Mouse (Mus musculus) liver, embryonic 11.5 days (tissue): ENCODE data around the gene Sipa1l1. TPM values are rescaled to one million over a fixed set of nuclear protein-coding genes. Genes with fewer than 3 reads are reported as not detected.

Experiments used
- ATAC-seq: fragments of 200-750 bp; cut with Nextera tagmentation; replicated peaks from 2 replicates; pipeline ENCODE4 v1.8.0; 2017; ENCODE audit warnings: moderate number of reproducible peaks, mild to moderate bottlenecking, moderate TSS enrichment, moderate library complexity; ENCODE audit not compliant: low FRiP score
- DNase-seq: peaks from one replicate; pipeline ENCODE4 v3.0.0-alpha.2; 2017; ENCODE audit warnings: low spot score
- H3K27ac ChIP-seq: fragments of 300-500 bp; sonication (generic); 2 replicates; pipeline ENCODE4 v1.5.1; 2014; ENCODE audit warnings: mild to moderate bottlenecking, low read depth, low read length, control low read depth
- H3K27me3 ChIP-seq: fragments of 300-500 bp; sonication (generic); replicated peaks from 2 replicates; pipeline ENCODE4 v1.6.1; 2014; ENCODE audit warnings: low read length, mixed read lengths; ENCODE audit not compliant: control insufficient read depth, insufficient read depth
- H3K36me3 ChIP-seq: fragments of 300-500 bp; sonication (generic); 2 replicates; pipeline ENCODE4 v1.6.1; 2014; ENCODE audit warnings: mild to moderate bottlenecking, low read length, moderate library complexity, mixed read lengths; ENCODE audit not compliant: control insufficient read depth, insufficient read depth
- H3K4me1 ChIP-seq: fragments of 300-500 bp; sonication (generic); replicated peaks from 2 replicates; pipeline ENCODE4 v1.6.1; 2014; ENCODE audit warnings: low read length, mixed read lengths; ENCODE audit not compliant: control insufficient read depth, insufficient read depth
- H3K4me2 ChIP-seq: fragments of 300-500 bp; sonication (generic); 2 replicates; pipeline ENCODE4 v1.6.1; 2014; ENCODE audit warnings: mild to moderate bottlenecking, control low read depth, moderate library complexity
- H3K4me3 ChIP-seq: fragments of 300-500 bp; sonication (generic); 2 replicates; pipeline ENCODE4 v1.5.1; 2014; ENCODE audit warnings: low read depth, low read length, control low read depth
- H3K9ac ChIP-seq: fragments of 300-500 bp; sonication (generic); 2 replicates; pipeline ENCODE4 v1.6.1; 2014; ENCODE audit warnings: low read depth, low read length, control low read depth
- H3K9me3 ChIP-seq: fragments of 300-500 bp; sonication (generic); 2 replicates; pipeline ENCODE4 v1.6.1; 2016; ENCODE audit warnings: low read length, inconsistent platforms, mixed read lengths; ENCODE audit not compliant: control insufficient read depth
- WGBS: fragments of 180-500 bp; shearing (Covaris S2); extraction: QIAGEN DNeasy Blood & Tissue Kit; methylation state at CpG from one replicate; pipeline ENCODE4 v1.1.7; 2014; 5-methylcytosine and 5-hydroxymethylcytosine counted together
- polyA plus RNA-seq: library from polyadenylated mRNA; unstranded; fragments of >200 nt; fragmentation: Nextera tagmentation; extraction: Ambion mirVana; gene quantifications from 2 replicates; pipeline ENCODE4 v1.2.1, GENCODE M21; 2014

Sipa1l1 gene
- polyA plus RNA-seq, 1 experiment from 2014 or later, result 21.1 TPM

DNA sequence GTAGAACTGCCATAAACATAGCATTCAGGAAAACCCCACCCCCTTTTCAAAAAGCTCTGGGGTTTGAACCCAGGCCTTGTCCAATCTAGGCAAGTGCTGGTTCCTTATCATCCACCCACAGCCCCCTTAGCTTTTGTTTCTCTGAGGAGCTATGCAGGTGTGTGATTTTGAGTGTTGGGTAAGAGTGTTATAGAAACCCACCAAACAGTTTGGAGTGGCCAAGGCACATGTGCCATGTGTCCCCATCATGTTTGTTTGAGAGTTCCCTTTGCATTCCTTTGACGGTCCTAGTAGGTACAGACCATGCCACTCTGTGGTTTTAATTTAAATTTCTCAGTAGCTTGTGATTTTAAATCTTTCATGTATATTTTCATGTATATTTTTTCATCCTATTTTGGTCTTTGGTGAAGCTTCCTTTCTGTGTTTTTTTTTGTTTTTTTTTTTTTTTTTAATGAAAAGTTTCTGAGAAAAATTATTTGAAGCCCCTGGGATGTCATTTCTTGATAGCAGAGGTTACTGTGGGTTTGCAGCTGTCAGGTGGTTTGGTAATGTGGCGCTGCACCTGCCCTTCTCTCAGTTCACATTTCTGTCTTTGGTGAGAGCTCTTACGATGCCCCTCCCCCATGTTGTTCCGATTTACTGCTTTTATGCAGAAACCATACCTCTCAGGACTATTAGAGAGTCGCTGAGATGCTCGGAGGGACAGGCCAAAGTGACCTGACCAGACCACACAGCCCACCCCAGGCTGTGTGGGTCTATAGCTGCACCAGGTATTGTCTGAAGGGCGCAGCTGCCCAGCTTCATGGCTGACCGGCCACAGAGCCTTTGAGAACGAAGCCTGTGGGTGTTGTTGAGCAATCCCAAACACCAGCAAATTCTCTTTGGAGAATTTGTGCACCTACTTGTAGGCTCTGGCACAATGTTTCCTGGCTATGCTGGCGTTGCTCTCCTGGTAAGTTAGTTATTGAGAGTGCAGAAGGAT is 126.1 kb downstream of the Sipa1l1 start:
- no peak overlapping the region for H3K4me2 ChIP-seq
- no peak overlapping the region for H3K9ac ChIP-seq
- H3K36me3 ChIP-seq, result no peaks in the 10 kb centered on the region
- no peak for ATAC-seq
- WGBS, result 79% methylated on average over 10 of the region's 10 CpGs
- no peaks in the 10 kb centered on the region for H3K27me3 ChIP-seq
- no peaks in the 10 kb centered on the region for H3K4me1 ChIP-seq
- no peak overlapping the region for H3K27ac ChIP-seq
- no peak overlapping the region for H3K4me3 ChIP-seq
- H3K9me3 ChIP-seq, result no peaks in the 10 kb centered on the region
- no peak for DNase-seq

- Histone ChIP-seq H3K27me3 (no peaks in the 10 kb centered on the region), H3K27ac (no peak overlapping the region), H3K4me3 (no peak overlapping the region), H3K4me1 (no peaks in the 10 kb centered on the region), H3K36me3 (no peaks in the 10 kb centered on the region), H3K4me2 (no peak overlapping the region), H3K9me3 (no peaks in the 10 kb centered on the region), H3K9ac (no peak overlapping the region)
- DNase-seq (no peak), ATAC-seq (no peak)
- WGBS, result 78% methylated on average over 2 of the region's 2 CpGs
Observed at GRCm38 (mm10) chr12:82296276-82296675, 127.2 kb downstream of the Sipa1l1 start.

- no peak overlapping the region for H3K4me2 ChIP-seq
- 83% methylated on average over 6 of the region's 6 CpGs for WGBS
- H3K36me3 ChIP-seq, result no peaks in the 10 kb centered on the region
- no peaks in the 10 kb centered on the region for H3K4me1 ChIP-seq
- no peak overlapping the region for H3K9ac ChIP-seq
- no peak for ATAC-seq
- H3K27me3 ChIP-seq, result no peaks in the 10 kb centered on the region
- no peaks in the 10 kb centered on the region for H3K9me3 ChIP-seq
- DNase-seq, result no peak
- no peak overlapping the region for H3K4me3 ChIP-seq
- no peak overlapping the region for H3K27ac ChIP-seq
Observed at GRCm38 (mm10) chr12:82297196-82297595, 128.1 kb downstream of the Sipa1l1 start.

DNA sequence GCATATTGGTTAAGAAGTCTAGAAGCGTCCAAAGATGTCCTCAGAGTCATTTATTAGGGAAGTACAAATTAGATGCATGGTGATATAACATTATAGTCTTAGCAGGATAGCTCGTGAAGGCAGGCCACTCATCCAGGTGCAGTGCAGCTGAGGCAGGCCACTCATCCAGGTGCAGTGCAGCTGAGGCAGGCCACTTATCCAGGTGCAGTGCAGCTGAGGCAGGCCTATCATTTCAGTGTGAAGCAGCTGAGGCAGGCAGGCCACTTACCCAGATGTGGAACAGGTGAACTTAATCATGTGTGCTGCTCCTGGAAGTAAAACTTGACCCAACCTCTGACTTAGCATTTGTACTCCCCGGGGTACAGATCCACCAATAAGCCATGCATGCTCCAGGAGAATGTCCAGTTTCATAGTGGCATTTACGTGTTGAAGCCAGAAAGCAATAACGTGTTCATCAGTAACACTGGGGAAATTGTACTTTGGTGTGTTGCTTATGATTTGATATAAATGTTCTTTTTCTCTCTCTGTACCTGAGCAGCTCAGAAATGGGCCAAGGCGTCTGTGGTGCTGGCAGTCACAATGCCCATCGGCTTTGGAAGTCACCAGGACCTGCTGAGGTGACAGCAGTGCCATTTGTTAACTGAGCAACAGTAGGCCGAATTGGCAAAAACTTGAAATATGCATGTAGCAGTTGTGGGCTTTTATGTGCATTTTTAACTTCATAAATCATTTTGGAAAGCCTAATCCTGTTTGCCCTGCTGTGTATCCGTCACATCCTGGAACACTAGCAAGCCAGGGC is 129.7 kb downstream of the Sipa1l1 start:
- Histone ChIP-seq H3K4me1 (no peaks in the 10 kb centered on the region), H3K9ac (no peak overlapping the region), H3K4me3 (no peak overlapping the region), H3K9me3 (no peaks in the 10 kb centered on the region), H3K4me2 (no peak overlapping the region), H3K36me3 (no peaks in the 10 kb centered on the region), H3K27ac (no peak overlapping the region), H3K27me3 (no peaks in the 10 kb centered on the region)
- DNase-seq (no peak), ATAC-seq (no peak)
- 82% methylated on average over 9 of the region's 9 CpGs for WGBS

DNA sequence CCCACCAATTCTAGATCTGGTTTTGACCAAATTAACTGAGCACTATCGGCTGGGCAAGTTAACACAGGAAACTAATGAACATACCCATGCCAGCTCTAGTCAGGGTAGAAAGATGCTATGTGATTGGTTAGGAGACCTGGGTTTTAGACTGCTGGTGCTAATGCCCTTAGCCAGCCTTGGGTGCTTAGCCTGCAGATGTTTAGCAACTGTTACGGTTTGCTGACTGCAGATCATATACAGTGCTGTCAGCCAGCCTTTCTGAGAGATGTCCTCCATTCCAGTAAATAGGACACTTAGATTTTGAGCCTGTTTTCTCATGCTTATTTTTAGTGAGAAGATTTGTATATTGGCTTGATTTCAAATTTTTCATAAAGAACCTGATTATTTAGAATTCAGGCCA is 135.0 kb downstream of the Sipa1l1 start:
- Histone ChIP-seq H3K4me2 (no peak overlapping the region), H3K4me1 (no peaks in the 10 kb centered on the region), H3K27ac (no peak overlapping the region), H3K9me3 (no peaks in the 10 kb centered on the region), H3K4me3 (no peak overlapping the region), H3K9ac (no peak overlapping the region), H3K36me3 (no peaks in the 10 kb centered on the region), H3K27me3 (no peaks in the 10 kb centered on the region)
- no peak for ATAC-seq
- WGBS, result 79% methylated on average over 2 of the region's 2 CpGs
- DNase-seq, result no peak

DNA sequence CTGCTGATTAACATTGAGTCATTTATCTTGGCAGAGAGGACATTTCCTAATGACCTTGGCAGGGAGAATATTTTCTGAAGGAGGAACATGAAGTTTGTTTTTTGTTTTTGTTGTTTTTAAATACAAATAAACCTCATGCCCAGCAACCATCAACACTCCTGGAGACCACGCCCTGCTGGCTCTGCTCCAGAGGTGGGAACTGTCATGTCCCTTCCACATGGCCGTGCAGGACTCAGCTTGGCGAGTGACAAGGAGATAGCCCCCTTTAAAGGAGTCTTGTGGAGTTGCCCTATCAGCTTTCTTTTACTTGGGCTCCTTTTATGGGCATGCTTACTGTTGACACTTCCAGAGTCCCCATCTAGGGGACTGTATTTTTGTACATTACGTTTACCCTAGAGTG is 136.9 kb downstream of the Sipa1l1 start:
- no peak for ATAC-seq
- H3K4me2 ChIP-seq, result no peak overlapping the region
- DNase-seq, result no peak
- no peaks in the 10 kb centered on the region for H3K9me3 ChIP-seq
- no peaks in the 10 kb centered on the region for H3K36me3 ChIP-seq
- no peaks in the 10 kb centered on the region for H3K4me1 ChIP-seq
- H3K9ac ChIP-seq, result no peak overlapping the region
- no peaks in the 10 kb centered on the region for H3K27me3 ChIP-seq
- no peak overlapping the region for H3K4me3 ChIP-seq
- 68% methylated on average over 4 of the region's 4 CpGs for WGBS
- H3K27ac ChIP-seq, result no peak overlapping the region

GRCm38 (mm10) chr12:82311593-82311992 is 142.5 kb downstream of the Sipa1l1 start:
- Histone ChIP-seq H3K4me1 (no peaks in the 10 kb centered on the region), H3K36me3 (no peaks in the 10 kb centered on the region), H3K27me3 (no peaks in the 10 kb centered on the region), H3K4me3 (no peak overlapping the region), H3K9me3 (no peaks in the 10 kb centered on the region), H3K27ac (no peak overlapping the region), H3K4me2 (no peak overlapping the region), H3K9ac (no peak overlapping the region)
- WGBS, result 83% methylated on average over 2 of the region's 2 CpGs
- DNase-seq, result no peak
- ATAC-seq, result no peak

- H3K27ac ChIP-seq, result no peak overlapping the region
- H3K9me3 ChIP-seq, result no peaks in the 10 kb centered on the region
- no peak overlapping the region for H3K4me2 ChIP-seq
- 80% methylated on average over 17 of the region's 17 CpGs for WGBS
- H3K27me3 ChIP-seq, result no peaks in the 10 kb centered on the region
- no peaks in the 10 kb centered on the region for H3K4me1 ChIP-seq
- DNase-seq (no peak), ATAC-seq (no peak)
- no peak overlapping the region for H3K4me3 ChIP-seq
- H3K9ac ChIP-seq, result no peak overlapping the region
- H3K36me3 ChIP-seq, result no peaks in the 10 kb centered on the region
Observed at GRCm38 (mm10) chr12:82312091-82312820, 143.1 kb downstream of the Sipa1l1 start.
